Mouse (Mus musculus) midbrain, embryonic 12.5 days (tissue): Measurements from ENCODE around the gene Nkx2-1. TPM values are rescaled to one million over a fixed set of nuclear protein-coding genes. Genes with fewer than 3 reads are reported as not detected.

Experiments
- polyA plus RNA-seq: library from polyadenylated mRNA; unstranded; fragments of >200 nt; fragmentation: Nextera tagmentation; extraction: Ambion mirVana; gene quantifications from 2 replicates; pipeline ENCODE4 v1.2.1, GENCODE M21; 2016

The Nkx2-1 gene
- polyA plus RNA-seq, 1 experiment from 2014 or later, result 5.2 TPM

Other genes with a start within 250 kb of the Nkx2-1 start
- gene Mbip, start 191.0 kb downstream of the Nkx2-1 start, polyA plus RNA-seq, result 47.6 and 49.3 TPM in 2 replicates
- 1.4 and 1.8 TPM in 2 replicates for gene Nkx2-9, start 76.4 kb upstream of the Nkx2-1 start, polyA plus RNA-seq
- gene Pax9, start 154.9 kb upstream of the Nkx2-1 start, polyA plus RNA-seq, result 0.09 and 0.18 TPM in 2 replicates